Mouse (Mus musculus): Measurements from ENCODE around the gene Olfr1424. TPM values are rescaled to one million over a fixed set of nuclear protein-coding genes. Genes with fewer than 3 reads are reported as not detected.
"Not testable (repeated sequence)": the region's sequence is repeated elsewhere in the genome, so short reads cannot be mapped to it uniquely, and the experiment has no call there.

Gene Olfr1424
- not detected in 2 replicates for polyA plus RNA-seq (2015; fragmentation: Nextera tagmentation; extraction: Ambion mirVana)

GRCm38 (mm10) chr19:12062582-12062981 is at the start of gene Olfr1424:
TSS of gene Olfr1424 (minus strand) at chr19:12062682.
- not testable (repeated sequence) for H3K9me3 ChIP-seq (ENCODE audit: control insufficient read depth, low read length); H3K4me3 ChIP-seq (ENCODE audit: low read length); H3K36me3 ChIP-seq (ENCODE audit: control insufficient read depth, insufficient read depth, low read length); H3K9ac ChIP-seq (ENCODE audit: low read length); H3K4me2 ChIP-seq (ENCODE audit: low read depth, low read length); H3K27me3 ChIP-seq (ENCODE audit: control insufficient read depth, insufficient read depth, low read depth, low read length); H3K27ac ChIP-seq (ENCODE audit: low read length); H3K4me1 ChIP-seq (replicated peaks; ENCODE audit: control insufficient read depth, insufficient read depth, low read length); ATAC-seq (ENCODE audit: low read depth)
- 81% methylated on average over 1 of the region's 1 CpGs for WGBS

GRCm38 (mm10) chr19:12104541-12104940 is 42.1 kb upstream of the Olfr1424 start:
- 0 out of 2 replicates have a peak, but pooled peaks cover 3% of the 10 kb centered on the region for H3K4me1 ChIP-seq (replicated peaks; ENCODE audit: control insufficient read depth, insufficient read depth, low read length)
- H3K4me2 ChIP-seq (ENCODE audit: low read depth, low read length): no peak overlapping the region
- no peaks in the 10 kb centered on the region for H3K36me3 ChIP-seq (ENCODE audit: control insufficient read depth, insufficient read depth, low read length)
- no peak overlapping the region for H3K9ac ChIP-seq (ENCODE audit: low read length)
- H3K27me3 ChIP-seq (ENCODE audit: control insufficient read depth, insufficient read depth, low read depth, low read length): no peaks in the 10 kb centered on the region
- no peak for ATAC-seq (ENCODE audit: low read depth)
- 55% methylated on average over 1 of the region's 1 CpGs for WGBS
- no peak overlapping the region for H3K27ac ChIP-seq (ENCODE audit: low read length)
- no peak overlapping the region for H3K4me3 ChIP-seq (ENCODE audit: low read length)
- H3K9me3 ChIP-seq (ENCODE audit: control insufficient read depth, low read length): no peaks in the 10 kb centered on the region

- Histone ChIP-seq H3K36me3 (ENCODE audit: control insufficient read depth, insufficient read depth, low read length) (no peaks in the 10 kb centered on the region), H3K27ac (ENCODE audit: low read length) (no peak within 1 kb of the TSS), H3K4me2 (ENCODE audit: low read depth, low read length) (no peak within 1 kb of the TSS), H3K4me1 (replicated peaks; ENCODE audit: control insufficient read depth, insufficient read depth, low read length) (0 out of 2 replicates have a peak, but pooled peaks cover 3% of the 10 kb centered on the region), H3K27me3 (ENCODE audit: control insufficient read depth, insufficient read depth, low read depth, low read length) (no peaks in the 10 kb centered on the region), H3K4me3 (ENCODE audit: low read length) (no peak within 1 kb of the TSS), H3K9ac (ENCODE audit: low read length) (no peak within 1 kb of the TSS), H3K9me3 (ENCODE audit: control insufficient read depth, low read length) (no peaks in the 10 kb centered on the region)
- 96% methylated on average over 2 of the region's 2 CpGs for WGBS
- no peak for ATAC-seq (ENCODE audit: low read depth)
These were observed 40.8 kb upstream of the Olfr1424 start, which contains the start of gene Olfr1427 for GRCm38 (mm10) chr19:12103234-12103633. TSS of gene Olfr1427 (minus strand) at chr19:12103334.

- Histone ChIP-seq H3K4me3 (ENCODE audit: low read length) (no peak within 1 kb of the TSS), H3K9me3 (ENCODE audit: control insufficient read depth, low read length) (no peaks in the 10 kb centered on the region), H3K27ac (ENCODE audit: low read length) (no peak within 1 kb of the TSS), H3K27me3 (ENCODE audit: control insufficient read depth, insufficient read depth, low read depth, low read length) (no peaks in the 10 kb centered on the region), H3K4me2 (ENCODE audit: low read depth, low read length) (no peak within 1 kb of the TSS), H3K4me1 (replicated peaks; ENCODE audit: control insufficient read depth, insufficient read depth, low read length) (no peaks in the 10 kb centered on the region), H3K36me3 (ENCODE audit: control insufficient read depth, insufficient read depth, low read length) (no peaks in the 10 kb centered on the region), H3K9ac (ENCODE audit: low read length) (no peak within 1 kb of the TSS)
- no peak for ATAC-seq (ENCODE audit: low read depth)
- WGBS: 73% methylated on average over 1 of the region's 1 CpGs
These were observed 29.4 kb upstream of the Olfr1424 start, which contains the start of gene Olfr1426 for GRCm38 (mm10) chr19:12091913-12092312. TSS of gene Olfr1426 (minus strand) at chr19:12092013.

- not testable (repeated sequence) for H3K4me3 ChIP-seq (ENCODE audit: low read length); H3K36me3 ChIP-seq (ENCODE audit: control insufficient read depth, insufficient read depth, low read length); H3K4me2 ChIP-seq (ENCODE audit: low read depth, low read length); H3K27ac ChIP-seq (ENCODE audit: low read length); H3K4me1 ChIP-seq (replicated peaks; ENCODE audit: control insufficient read depth, insufficient read depth, low read length); H3K9ac ChIP-seq (ENCODE audit: low read length); ATAC-seq (ENCODE audit: low read depth); H3K27me3 ChIP-seq (ENCODE audit: control insufficient read depth, insufficient read depth, low read depth, low read length); H3K9me3 ChIP-seq (ENCODE audit: control insufficient read depth, low read length)
- 74% methylated on average over 4 of the region's 4 CpGs for WGBS
These were observed 15.1 kb upstream of the Olfr1424 start, which contains the start of gene Olfr1425 for GRCm38 (mm10) chr19:12077631-12078030. TSS of gene Olfr1425 (minus strand) at chr19:12077731.

GRCm38 (mm10) chr19:12069546-12069945 is 7.1 kb upstream of the Olfr1424 start:
- not testable (repeated sequence) for H3K27ac ChIP-seq (ENCODE audit: low read length); H3K9ac ChIP-seq (ENCODE audit: low read length); ATAC-seq (ENCODE audit: low read depth); H3K9me3 ChIP-seq (ENCODE audit: control insufficient read depth, low read length); H3K27me3 ChIP-seq (ENCODE audit: control insufficient read depth, insufficient read depth, low read depth, low read length); H3K36me3 ChIP-seq (ENCODE audit: control insufficient read depth, insufficient read depth, low read length); H3K4me2 ChIP-seq (ENCODE audit: low read depth, low read length); H3K4me1 ChIP-seq (replicated peaks; ENCODE audit: control insufficient read depth, insufficient read depth, low read length); H3K4me3 ChIP-seq (ENCODE audit: low read length)
- WGBS: 75% methylated on average over 1 of the region's 1 CpGs

- not testable (repeated sequence) for H3K4me1 ChIP-seq (replicated peaks; ENCODE audit: control insufficient read depth, insufficient read depth, low read length); H3K36me3 ChIP-seq (ENCODE audit: control insufficient read depth, insufficient read depth, low read length); H3K27ac ChIP-seq (ENCODE audit: low read length); ATAC-seq (ENCODE audit: low read depth); H3K4me3 ChIP-seq (ENCODE audit: low read length); H3K4me2 ChIP-seq (ENCODE audit: low read depth, low read length); H3K27me3 ChIP-seq (ENCODE audit: control insufficient read depth, insufficient read depth, low read depth, low read length); H3K9me3 ChIP-seq (ENCODE audit: control insufficient read depth, low read length); H3K9ac ChIP-seq (ENCODE audit: low read length)
- WGBS: 65% methylated on average over 1 of the region's 1 CpGs
These were observed 5.3 kb upstream of the Olfr1424 start for GRCm38 (mm10) chr19:12067806-12068205.

GRCm38 (mm10) chr19:12043163-12043562 is 19.3 kb downstream of the Olfr1424 start:
- no peak for ATAC-seq (ENCODE audit: low read depth)
- Histone ChIP-seq H3K4me1 (replicated peaks; ENCODE audit: control insufficient read depth, insufficient read depth, low read length) (no peaks in the 10 kb centered on the region), H3K4me2 (ENCODE audit: low read depth, low read length) (no peak overlapping the region), H3K36me3 (ENCODE audit: control insufficient read depth, insufficient read depth, low read length) (no peaks in the 10 kb centered on the region), H3K27me3 (ENCODE audit: control insufficient read depth, insufficient read depth, low read depth, low read length) (no peaks in the 10 kb centered on the region), H3K9ac (ENCODE audit: low read length) (no peak overlapping the region), H3K4me3 (ENCODE audit: low read length) (no peak overlapping the region), H3K27ac (ENCODE audit: low read length) (no peak overlapping the region), H3K9me3 (ENCODE audit: control insufficient read depth, low read length) (no peaks in the 10 kb centered on the region)
- WGBS: 91% methylated on average over 5 of the region's 5 CpGs

- 47% methylated on average over 2 of the region's 2 CpGs for WGBS
- H3K27me3 ChIP-seq (ENCODE audit: control insufficient read depth, insufficient read depth, low read depth, low read length): no peaks in the 10 kb centered on the region
- no peaks in the 10 kb centered on the region for H3K36me3 ChIP-seq (ENCODE audit: control insufficient read depth, insufficient read depth, low read length)
- H3K9ac ChIP-seq (ENCODE audit: low read length): no peak within 1 kb of the TSS
- H3K27ac ChIP-seq (ENCODE audit: low read length): no peak within 1 kb of the TSS
- ATAC-seq (ENCODE audit: low read depth): no peak
- no peak within 1 kb of the TSS for H3K4me3 ChIP-seq (ENCODE audit: low read length)
- H3K4me1 ChIP-seq (replicated peaks; ENCODE audit: control insufficient read depth, insufficient read depth, low read length): no peaks in the 10 kb centered on the region
- no peak within 1 kb of the TSS for H3K4me2 ChIP-seq (ENCODE audit: low read depth, low read length)
- H3K9me3 ChIP-seq (ENCODE audit: control insufficient read depth, low read length): no peaks in the 10 kb centered on the region
These were observed 21.3 kb downstream of the Olfr1424 start, which contains the start of gene Olfr1423 for GRCm38 (mm10) chr19:12041217-12041616. TSS of gene Olfr1423 (minus strand) at chr19:12041317.

GRCm38 (mm10) chr19:12037727-12038126 is 24.8 kb downstream of the Olfr1424 start:
- Histone ChIP-seq H3K27me3 (ENCODE audit: control insufficient read depth, insufficient read depth, low read depth, low read length) (no peaks in the 10 kb centered on the region), H3K4me1 (replicated peaks; ENCODE audit: control insufficient read depth, insufficient read depth, low read length) (no peaks in the 10 kb centered on the region), H3K36me3 (ENCODE audit: control insufficient read depth, insufficient read depth, low read length) (no peaks in the 10 kb centered on the region), H3K9me3 (ENCODE audit: control insufficient read depth, low read length) (no peaks in the 10 kb centered on the region), H3K4me3 (ENCODE audit: low read length) (no peak overlapping the region), H3K27ac (ENCODE audit: low read length) (no peak overlapping the region), H3K9ac (ENCODE audit: low read length) (no peak overlapping the region), H3K4me2 (ENCODE audit: low read depth, low read length) (no peak overlapping the region)
- no peak for ATAC-seq (ENCODE audit: low read depth)

Data from lung, embryonic 16.5 days (tissue).